ENCODE assay signal across 24 mouse cellular contexts in genomic region chr10:127351719-127352118, GRCm38 (mm10). TPM values are rescaled to one million over a fixed set of nuclear protein-coding genes. Genes with fewer than 3 reads are reported as not detected.
DNase-seq lines count a peak whose midpoint lies in the region; ATAC-seq and TF ChIP-seq lines count a peak whose summit lies in the region.
"Had no signal": no experiment of that assay in that cellular context is flagged by ENCODE, and none has a peak within 500 bp of the region (broad histone marks: within the 10 kb centered on the region; RNA-seq: fewer than 3 reads in every experiment).

No protein-coding gene starts in this region.

- 0 out of 2 replicates have a peak, but pooled peaks have one; percentile 10 for TF ChIP-seq CTCF in liver, embryonic 14.5 days (IDR thresholded peaks at IDR 0.05; ENCODE audit: low read depth)

- peaks cover 10% of the 10 kb centered on the region for H3K4me1 ChIP-seq in kidney, embryonic 15.5 days
- 0 out of 2 replicates have a peak, but pooled peaks cover 3% of the 10 kb centered on the region for H3K4me1 ChIP-seq in kidney, embryonic 14.5 days (ENCODE audit: control insufficient read depth, insufficient read depth, low read length)
- no peaks in the 10 kb centered on the region; a peak in 1 of 4 replicates for H3K4me1 ChIP-seq in liver, embryonic 14.5 days (replicated peaks; ENCODE audit: control insufficient read depth in 2 of 2, insufficient read depth in 2 of 2, low read length in 1 of 2)
- peaks cover 13% of the 10 kb centered on the region for H3K4me1 ChIP-seq in liver, embryonic 12.5 days
- H3K4me1 ChIP-seq: embryonic facial prominence, embryonic 15.5 days had no signal

- no peak overlapping the region for H3K4me3 ChIP-seq in kidney, embryonic 15.5 days (replicated peaks)
- H3K4me3 ChIP-seq in kidney, embryonic 14.5 days (ENCODE audit: low read length) = no peak overlapping the region
- no peak overlapping the region for H3K4me3 ChIP-seq in liver, embryonic 14.5 days (ENCODE audit: insufficient read depth in 1 of 2, low read depth in 2 of 2, low read length in 2 of 2)
- H3K4me3 ChIP-seq in liver, embryonic 12.5 days = no peak overlapping the region
- H3K4me3 ChIP-seq: heart, embryonic 13.5 days had no signal

- WGBS in kidney, embryonic 15.5 days = 62% methylated on average over 8 of the region's 8 CpGs
- 70% methylated on average over 8 of the region's 8 CpGs for whole genome bisulfite sequencing in kidney, embryonic 14.5 days
- WGBS in liver, embryonic 14.5 days (ENCODE audit: insufficient replicate concordance) = 63% methylated on average over 8 of the region's 8 CpGs
- 58% methylated on average over 8 of the region's 8 CpGs for WGBS in liver, embryonic 12.5 days (ENCODE audit: insufficient replicate concordance)

- ATAC-seq in kidney, embryonic 15.5 days (replicated peaks; ENCODE audit: low FRiP score) = peak; percentile 26; the same call in 1 of the 2 replicates
- ATAC-seq in kidney, embryonic 14.5 days (ENCODE audit: low FRiP score, low TSS enrichment) = no peak
- peak; percentile 16; the same call in 1 of the 2 replicates for ATAC-seq in liver, embryonic 14.5 days (ENCODE audit: insufficient read depth)
- no peak; the same call in 1 of the 2 replicates for ATAC-seq in liver, embryonic 12.5 days
- ATAC-seq in frontal cortex, adult (ENCODE audit: low TSS enrichment) = no peak
- ATAC-seq: forebrain, embryonic 14.5 days had no signal

- no peak overlapping the region for H3K9ac ChIP-seq in kidney, embryonic 15.5 days
- H3K9ac ChIP-seq in kidney, embryonic 14.5 days (ENCODE audit: low read depth, low read length) = no peak overlapping the region
- H3K9ac ChIP-seq in liver, embryonic 14.5 days (replicated peaks) = no peak overlapping the region
- H3K9ac ChIP-seq in liver, embryonic 12.5 days = no peak overlapping the region
- H3K9ac ChIP-seq: neural tube, embryonic 15.5 days had no signal

- H3K4me2 ChIP-seq in kidney, embryonic 15.5 days = no peak overlapping the region; the same call in 1 of the 2 replicates
- H3K4me2 ChIP-seq in kidney, embryonic 14.5 days (replicated peaks; ENCODE audit: low read depth, low read length) = no peak overlapping the region
- no peak overlapping the region for H3K4me2 ChIP-seq in liver, embryonic 14.5 days (ENCODE audit: low read depth)
- no peak overlapping the region for H3K4me2 ChIP-seq in liver, embryonic 12.5 days

- no peaks in the 10 kb centered on the region for H3K36me3 ChIP-seq in kidney, embryonic 15.5 days
- H3K36me3 ChIP-seq in kidney, embryonic 14.5 days (ENCODE audit: control insufficient read depth, insufficient read depth, low read length) = no peaks in the 10 kb centered on the region
- no peaks in the 10 kb centered on the region for H3K36me3 ChIP-seq in liver, embryonic 14.5 days (replicated peaks; ENCODE audit: control insufficient read depth, insufficient read depth, low read depth)
- H3K36me3 ChIP-seq in liver, embryonic 12.5 days = no peaks in the 10 kb centered on the region
- H3K36me3 ChIP-seq: embryonic facial prominence, embryonic 15.5 days; heart, embryonic 13.5 days; neural tube, embryonic 15.5 days had no signal

- H3K9me3 ChIP-seq in kidney, embryonic 15.5 days (replicated peaks) = no peaks in the 10 kb centered on the region
- no peaks in the 10 kb centered on the region for H3K9me3 ChIP-seq in kidney, embryonic 14.5 days (ENCODE audit: control insufficient read depth, low read length)
- H3K9me3 ChIP-seq in liver, embryonic 14.5 days (ENCODE audit: control insufficient read depth, low read length) = no peaks in the 10 kb centered on the region
- no peaks in the 10 kb centered on the region for H3K9me3 ChIP-seq in liver, embryonic 12.5 days (replicated peaks)
- H3K9me3 ChIP-seq: embryonic facial prominence, embryonic 15.5 days; heart, embryonic 13.5 days; neural tube, embryonic 15.5 days had no signal

- H3K27ac ChIP-seq in kidney, embryonic 15.5 days = no peak overlapping the region
- no peak overlapping the region for H3K27ac ChIP-seq in kidney, embryonic 14.5 days (ENCODE audit: low read depth, low read length)
- H3K27ac ChIP-seq in liver, embryonic 14.5 days = no peak overlapping the region
- H3K27ac ChIP-seq in liver, embryonic 12.5 days = no peak overlapping the region
- H3K27ac ChIP-seq: embryonic facial prominence, embryonic 15.5 days; heart, embryonic 13.5 days; kidney, postnatal 0 days; neural tube, embryonic 15.5 days had no signal

- H3K27me3 ChIP-seq in kidney, embryonic 15.5 days = peaks cover 4% of the 10 kb centered on the region; the same call in 1 of the 2 replicates
- H3K27me3 ChIP-seq in kidney, embryonic 14.5 days (ENCODE audit: control insufficient read depth, insufficient read depth, low read length) = no peaks in the 10 kb centered on the region
- H3K27me3 ChIP-seq in liver, embryonic 14.5 days (ENCODE audit: control insufficient read depth, insufficient read depth, low read length) = no peaks in the 10 kb centered on the region; the same call in 1 of the 2 replicates
- H3K27me3 ChIP-seq in liver, embryonic 12.5 days (replicated peaks) = peaks cover 27% of the 10 kb centered on the region
- H3K27me3 ChIP-seq: embryonic facial prominence, embryonic 15.5 days had no signal

- TF ChIP-seq EP300 in liver, embryonic 14.5 days (IDR thresholded peaks at IDR 0.05; ENCODE audit: low read depth) = no peak

- DNase-seq in liver, embryonic 14.5 days (ENCODE audit: low read depth in 3 of 3, low spot score in 3 of 3) = no peak
- peak; percentile 28 for DNase-seq in ZHBTc4 (ENCODE audit: low read depth, low spot score)
- no peak for DNase-seq in spleen, adult 18-20 months
- DNase-seq: adrenal gland, adult 2 months; cerebellum, adult 11 months; cerebellum, adult 9-11 months; heart, adult 18-20 months; heart, postnatal 14 days; lung, postnatal 4 days; midbrain, embryonic 14.5 days; thymus, postnatal 36 days had no signal

RNA-seq across cellular contexts. Expression of gene Inhbe, which starts 2.5 kb away (rescaled TPM):
- not detected in 2 replicates for polyA plus RNA-seq in kidney, embryonic 15.5 days (2015; fragmentation: Nextera tagmentation; extraction: Ambion mirVana)
- 0.07 and 0.08 TPM in 2 replicates for polyA plus RNA-seq in kidney, embryonic 14.5 days (2014; fragmentation: Nextera tagmentation; extraction: Ambion mirVana)
- polyA plus RNA-seq in liver, embryonic 14.5 days (2012; rRNA removed) = 0.59 and 0.61 TPM in 2 replicates
- 0.28 and 0.38 TPM in 2 replicates for polyA plus RNA-seq in liver, embryonic 14.5 days (2014; fragmentation: Nextera tagmentation; extraction: Ambion mirVana)
- 0.10 and 0.16 TPM in 2 replicates for polyA plus RNA-seq in liver, embryonic 12.5 days (2016; fragmentation: Nextera tagmentation; extraction: Ambion mirVana)
- polyA plus RNA-seq: C2C12; forebrain, embryonic 14.5 days; heart, embryonic 13.5 days; kidney, postnatal 0 days; limb, embryonic 14.5 days; lung, embryonic 16.5 days; neural tube, embryonic 15.5 days had no signal

RNA-seq across cellular contexts. Expression of gene Gli1, which starts 9.9 kb away (rescaled TPM):
- 6.3 and 8.2 TPM in 2 replicates for polyA plus RNA-seq in kidney, embryonic 15.5 days (2015; fragmentation: Nextera tagmentation; extraction: Ambion mirVana)
- polyA plus RNA-seq in kidney, embryonic 14.5 days (2014; fragmentation: Nextera tagmentation; extraction: Ambion mirVana) = 8.2 and 9.2 TPM in 2 replicates
- 1.1 and 1.4 TPM in 2 replicates for polyA plus RNA-seq in liver, embryonic 14.5 days (2012; rRNA removed)
- 0.15 and 0.27 TPM in 2 replicates for polyA plus RNA-seq in liver, embryonic 14.5 days (2014; fragmentation: Nextera tagmentation; extraction: Ambion mirVana)
- polyA plus RNA-seq in liver, embryonic 12.5 days (2016; fragmentation: Nextera tagmentation; extraction: Ambion mirVana) = 0.94 and 1.1 TPM in 2 replicates

RNA-seq across cellular contexts. Expression of gene Inhbc, which starts 18.5 kb away (rescaled TPM):
- 0.19 and 0.45 TPM in 2 replicates for polyA plus RNA-seq in kidney, embryonic 15.5 days (2015; fragmentation: Nextera tagmentation; extraction: Ambion mirVana)
- 0.10 and 0.22 TPM in 2 replicates for polyA plus RNA-seq in kidney, embryonic 14.5 days (2014; fragmentation: Nextera tagmentation; extraction: Ambion mirVana)
- polyA plus RNA-seq in liver, embryonic 14.5 days (2012; rRNA removed) = 1.5 and 2.0 TPM in 2 replicates
- polyA plus RNA-seq in liver, embryonic 14.5 days (2014; fragmentation: Nextera tagmentation; extraction: Ambion mirVana) = 2.1 and 2.4 TPM in 2 replicates
- polyA plus RNA-seq in liver, embryonic 12.5 days (2016; fragmentation: Nextera tagmentation; extraction: Ambion mirVana) = 1.1 and 1.5 TPM in 2 replicates
- polyA plus RNA-seq: C2C12; embryonic facial prominence, embryonic 15.5 days; forebrain, embryonic 14.5 days; heart, embryonic 13.5 days; hindbrain, embryonic 11.5 days; limb, embryonic 14.5 days; lung, embryonic 16.5 days; midbrain, embryonic 14.5 days; neural tube, embryonic 15.5 days had no signal

RNA-seq across cellular contexts. Expression of gene R3hdm2, which starts 28.4 kb away (rescaled TPM):
- 34.7 and 35.9 TPM in 2 replicates for polyA plus RNA-seq in kidney, embryonic 15.5 days (2015; fragmentation: Nextera tagmentation; extraction: Ambion mirVana)
- polyA plus RNA-seq in kidney, embryonic 14.5 days (2014; fragmentation: Nextera tagmentation; extraction: Ambion mirVana) = 36.6 and 37.9 TPM in 2 replicates
- 10.9 and 16.2 TPM in 2 replicates for polyA plus RNA-seq in liver, embryonic 14.5 days (2012; rRNA removed)
- 9.0 and 14.0 TPM in 2 replicates for polyA plus RNA-seq in liver, embryonic 14.5 days (2014; fragmentation: Nextera tagmentation; extraction: Ambion mirVana)
- polyA plus RNA-seq in liver, embryonic 12.5 days (2016; fragmentation: Nextera tagmentation; extraction: Ambion mirVana) = 16.7 and 19.0 TPM in 2 replicates

RNA-seq across cellular contexts. Expression of gene Arhgap9, which starts 30.0 kb away (rescaled TPM):
- 3.1 and 3.3 TPM in 2 replicates for polyA plus RNA-seq in kidney, embryonic 15.5 days (2015; fragmentation: Nextera tagmentation; extraction: Ambion mirVana)
- 3.0 and 3.1 TPM in 2 replicates for polyA plus RNA-seq in kidney, embryonic 14.5 days (2014; fragmentation: Nextera tagmentation; extraction: Ambion mirVana)
- 7.3 and 8.8 TPM in 2 replicates for polyA plus RNA-seq in liver, embryonic 14.5 days (2012; rRNA removed)
- polyA plus RNA-seq in liver, embryonic 14.5 days (2014; fragmentation: Nextera tagmentation; extraction: Ambion mirVana) = 12.4 and 13.4 TPM in 2 replicates
- polyA plus RNA-seq in liver, embryonic 12.5 days (2016; fragmentation: Nextera tagmentation; extraction: Ambion mirVana) = 15.9 and 16.9 TPM in 2 replicates

Comparison
In these comparisons a context has a peak if more than half of its experiments do, and no peak if none do; other contexts are left out.
1. ATAC-seq: peak in kidney, embryonic 15.5 days (single experiment) and liver, embryonic 14.5 days (single experiment); none in kidney, embryonic 14.5 days (single experiment), liver, embryonic 12.5 days (single experiment) and frontal cortex, adult (single experiment).